Mouse (Mus musculus): ENCODE data around the gene Hmgb1.

The Hmgb1 gene

GRCm38 (mm10) chr5:149184104-149184843 is at the start of gene Hmgb1, which contains the start of gene Uspl1:
Gene Hmgb1, minus strand, starts transcription at chr5:149184489.
Gene Uspl1, plus strand, starts transcription at chr5:149184350.
- DNase-seq (ENCODE audit: low read depth, low spot score): peak; percentile 98

GRCm38 (mm10) chr5:149229619-149230339 is 45.5 kb upstream of the Hmgb1 start:
- DNase-seq (ENCODE audit: low read depth, low spot score): no peak

GRCm38 (mm10) chr5:149228700-149229618 is 44.7 kb upstream of the Hmgb1 start:
- DNase-seq (ENCODE audit: low read depth, low spot score): peak; percentile 96

GRCm38 (mm10) chr5:149224666-149225065 is 40.4 kb upstream of the Hmgb1 start:
- peak; percentile 29 for DNase-seq (ENCODE audit: low read depth, low spot score)

GRCm38 (mm10) chr5:149221355-149221754 is 37.1 kb upstream of the Hmgb1 start:
- DNase-seq (ENCODE audit: low read depth, low spot score): no peak

- no peak for DNase-seq (ENCODE audit: low read depth, low spot score)
Measured at GRCm38 (mm10) chr5:149219493-149219892, 35.2 kb upstream of the Hmgb1 start.

- DNase-seq (ENCODE audit: low read depth, low spot score): no peak
Measured at GRCm38 (mm10) chr5:149217524-149218357, 33.5 kb upstream of the Hmgb1 start.

- DNase-seq (ENCODE audit: low read depth, low spot score): no peak
Measured at GRCm38 (mm10) chr5:149215540-149215939, 31.3 kb upstream of the Hmgb1 start.

- DNase-seq (ENCODE audit: low read depth, low spot score): no peak
Measured at GRCm38 (mm10) chr5:149212806-149213205, 28.5 kb upstream of the Hmgb1 start.

GRCm38 (mm10) chr5:149211041-149211440 is 26.8 kb upstream of the Hmgb1 start:
- DNase-seq (ENCODE audit: low read depth, low spot score): no peak

- no peak for DNase-seq (ENCODE audit: low read depth, low spot score)
Measured at GRCm38 (mm10) chr5:149209328-149209727, 25.0 kb upstream of the Hmgb1 start.

- DNase-seq (ENCODE audit: low read depth, low spot score): no peak
Measured at GRCm38 (mm10) chr5:149208776-149209175, 24.5 kb upstream of the Hmgb1 start.

GRCm38 (mm10) chr5:149207661-149208060 is 23.4 kb upstream of the Hmgb1 start:
- no peak for DNase-seq (ENCODE audit: low read depth, low spot score)

- no peak for DNase-seq (ENCODE audit: low read depth, low spot score)
Measured at GRCm38 (mm10) chr5:149206286-149206685, 22.0 kb upstream of the Hmgb1 start.

GRCm38 (mm10) chr5:149205265-149205664 is 21.0 kb upstream of the Hmgb1 start:
- no peak for DNase-seq (ENCODE audit: low read depth, low spot score)

- no peak for DNase-seq (ENCODE audit: low read depth, low spot score)
Measured at GRCm38 (mm10) chr5:149204822-149205221, 20.5 kb upstream of the Hmgb1 start.

- DNase-seq (ENCODE audit: low read depth, low spot score): no peak
Measured at GRCm38 (mm10) chr5:149203796-149204375, 19.6 kb upstream of the Hmgb1 start.

- DNase-seq (ENCODE audit: low read depth, low spot score): no peak
Measured at GRCm38 (mm10) chr5:149202941-149203340, 18.7 kb upstream of the Hmgb1 start.

- DNase-seq (ENCODE audit: low read depth, low spot score): no peak
Measured at GRCm38 (mm10) chr5:149198782-149199181, 14.5 kb upstream of the Hmgb1 start.

GRCm38 (mm10) chr5:149196611-149197010 is 12.3 kb upstream of the Hmgb1 start:
- DNase-seq (ENCODE audit: low read depth, low spot score): no peak

- no peak for DNase-seq (ENCODE audit: low read depth, low spot score)
Measured at GRCm38 (mm10) chr5:149190160-149190559, 5.9 kb upstream of the Hmgb1 start.

Measured in retina, postnatal 7 days (tissue).